Mouse (Mus musculus): ENCODE measurements around the gene Ubxn11.

Ubxn11 gene

DNA sequence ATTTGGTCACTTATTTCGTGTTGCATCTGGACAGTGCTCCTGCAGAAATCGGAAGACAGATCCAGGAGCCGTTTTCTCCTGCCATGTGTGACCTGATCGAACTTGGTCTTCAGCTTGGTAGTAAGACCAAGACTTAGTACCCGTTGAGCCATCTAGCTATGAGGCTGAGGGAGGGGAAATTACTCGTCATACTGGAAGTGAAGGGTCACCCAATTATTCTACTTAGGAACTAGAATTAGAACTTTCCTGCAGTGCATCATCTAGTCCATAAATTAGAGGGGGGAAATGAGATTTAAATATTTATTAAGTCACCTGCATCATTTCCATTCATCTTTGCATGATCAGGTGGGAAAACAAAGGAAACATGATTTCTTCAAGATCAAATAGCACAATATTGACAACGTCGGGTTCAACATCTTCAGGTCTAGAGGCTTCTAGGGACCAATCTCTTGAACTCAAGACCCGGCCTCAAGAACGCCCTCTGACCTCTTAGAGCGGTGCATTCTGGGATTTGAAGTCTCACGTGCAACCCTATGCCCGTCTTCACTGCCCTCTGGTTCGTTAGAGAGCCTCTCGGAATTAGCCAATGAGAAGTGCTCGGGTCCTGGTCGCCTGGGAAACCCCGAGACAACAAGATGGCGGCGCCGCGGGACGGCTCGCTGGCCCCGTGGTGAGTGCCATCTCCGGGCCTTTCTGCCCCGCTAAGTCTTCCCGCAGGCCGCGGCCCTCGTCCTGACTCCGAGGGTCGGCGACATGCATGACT lies at the start of gene Ubxn11:
Ubxn11 (plus strand) TSS at position 592 of the 763 bp plus-strand sequence.
- DNase-seq (ENCODE audit: low spot score in 2 of 2), result peak; percentile 93 to 94

DNA sequence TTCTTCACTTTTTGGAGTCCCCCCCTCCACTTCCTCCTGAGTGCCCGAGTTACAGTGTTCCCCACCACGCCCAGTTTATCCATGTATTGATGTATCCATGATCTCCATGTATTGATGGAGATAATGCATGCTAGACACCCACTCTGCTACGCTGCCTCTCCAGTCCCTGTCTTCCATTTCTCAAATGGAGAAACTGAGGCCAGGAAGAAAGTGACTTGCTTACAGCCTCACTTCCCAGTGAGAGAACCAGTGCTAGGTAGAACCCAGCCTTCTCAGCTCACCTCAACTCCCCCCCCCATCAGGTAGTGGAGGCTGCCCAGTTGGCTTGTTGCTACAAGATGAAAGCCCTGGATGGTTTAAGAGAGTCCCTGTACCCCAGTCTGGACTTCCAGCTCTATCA lies 48.8 kb upstream of the Ubxn11 start, which contains the start of gene Zfp683:
Zfp683 (plus strand) TSS at position 301 of the 400 bp plus-strand sequence.
- DNase-seq (ENCODE audit: low spot score in 2 of 2), result no peak

DNA sequence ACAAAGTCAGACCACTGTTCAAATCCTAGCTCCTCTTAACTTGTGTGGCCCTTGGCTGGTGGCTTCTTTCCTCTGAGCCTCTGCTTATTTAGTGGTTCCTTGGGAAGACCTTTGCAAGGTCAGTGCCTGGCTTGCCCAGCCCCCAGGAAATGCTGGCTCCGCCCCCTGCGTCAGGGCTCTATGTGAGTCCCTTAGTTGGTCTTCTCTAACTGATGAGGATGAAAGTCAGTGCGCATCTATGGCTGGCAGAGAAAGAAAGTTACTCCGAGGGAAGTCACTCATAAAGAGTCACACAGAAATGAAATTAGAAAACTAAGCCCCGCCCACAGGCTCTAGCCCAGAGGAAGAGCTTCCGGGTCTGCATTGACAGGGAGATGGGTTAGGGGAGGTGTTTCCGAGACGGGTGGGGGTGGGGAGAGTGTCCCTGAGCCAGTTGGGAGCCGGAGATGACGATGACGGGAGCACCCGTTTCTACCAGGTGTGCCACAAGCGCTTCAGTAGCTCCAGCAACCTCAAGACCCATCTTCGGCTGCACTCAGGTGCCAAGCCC lies 44.1 kb upstream of the Ubxn11 start:
- DNase-seq (ENCODE audit: low spot score in 2 of 2), result no peak

DNA sequence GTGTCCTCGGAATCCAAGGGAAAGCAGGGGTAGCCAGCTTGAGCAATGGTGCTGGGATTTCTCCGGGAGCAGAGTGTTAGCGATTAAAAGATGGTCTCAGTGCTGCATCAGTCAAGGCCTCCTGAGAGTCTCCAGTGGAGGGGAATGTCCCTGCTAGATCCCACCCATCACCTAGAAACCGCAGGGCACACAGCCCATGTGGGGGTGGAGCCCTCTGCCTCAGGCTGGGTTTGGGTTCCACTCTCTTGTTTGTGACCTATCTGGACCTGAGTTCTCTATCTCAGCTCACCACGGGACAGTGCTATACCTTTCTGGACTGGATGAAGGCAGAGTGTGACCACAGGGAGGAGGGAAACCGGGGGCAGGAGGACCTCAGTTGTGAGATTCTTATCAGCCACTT lies 43.5 kb upstream of the Ubxn11 start:
- DNase-seq (ENCODE audit: low spot score in 2 of 2), result no peak

DNA sequence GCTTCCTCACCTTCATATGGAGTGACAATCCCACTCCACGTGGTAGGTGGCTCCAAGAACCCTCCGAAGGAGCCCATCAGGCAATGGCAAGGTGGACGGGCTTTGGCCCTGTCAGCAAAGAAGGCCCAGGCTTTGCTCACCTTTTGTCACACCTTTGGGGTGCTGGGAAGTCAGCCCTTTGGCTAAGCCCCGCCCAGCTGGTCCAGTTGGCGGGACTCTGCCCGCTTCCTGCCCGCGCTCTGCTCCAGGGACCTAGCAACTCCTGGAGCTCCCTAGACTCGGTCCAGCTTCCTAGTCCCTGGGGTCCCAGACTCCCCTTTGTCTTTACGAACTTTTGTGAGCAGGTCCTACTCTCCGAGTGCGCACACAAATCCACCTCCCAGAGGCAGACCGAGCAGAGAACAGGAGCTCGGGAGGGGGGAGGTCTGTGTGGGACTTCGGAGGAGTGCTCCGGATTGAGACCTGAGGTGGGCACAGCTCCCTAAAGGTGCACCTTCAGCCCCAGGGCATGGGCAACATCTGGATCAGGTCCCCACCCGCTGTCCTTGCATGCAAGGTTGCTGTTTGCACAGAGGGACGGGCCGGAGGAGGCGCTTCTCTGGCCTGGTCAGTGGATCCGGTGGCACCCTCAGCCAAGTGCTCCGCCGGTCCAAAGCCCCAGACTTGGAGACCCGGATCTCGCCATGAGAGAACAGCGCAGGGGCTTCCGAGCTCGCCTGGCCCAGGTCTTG lies 42.1 kb upstream of the Ubxn11 start, which contains the start of gene Crybg2:
Crybg2 (plus strand) TSS at position 681 of the 731 bp plus-strand sequence.
- no peak for DNase-seq (ENCODE audit: low spot score in 2 of 2)

DNA sequence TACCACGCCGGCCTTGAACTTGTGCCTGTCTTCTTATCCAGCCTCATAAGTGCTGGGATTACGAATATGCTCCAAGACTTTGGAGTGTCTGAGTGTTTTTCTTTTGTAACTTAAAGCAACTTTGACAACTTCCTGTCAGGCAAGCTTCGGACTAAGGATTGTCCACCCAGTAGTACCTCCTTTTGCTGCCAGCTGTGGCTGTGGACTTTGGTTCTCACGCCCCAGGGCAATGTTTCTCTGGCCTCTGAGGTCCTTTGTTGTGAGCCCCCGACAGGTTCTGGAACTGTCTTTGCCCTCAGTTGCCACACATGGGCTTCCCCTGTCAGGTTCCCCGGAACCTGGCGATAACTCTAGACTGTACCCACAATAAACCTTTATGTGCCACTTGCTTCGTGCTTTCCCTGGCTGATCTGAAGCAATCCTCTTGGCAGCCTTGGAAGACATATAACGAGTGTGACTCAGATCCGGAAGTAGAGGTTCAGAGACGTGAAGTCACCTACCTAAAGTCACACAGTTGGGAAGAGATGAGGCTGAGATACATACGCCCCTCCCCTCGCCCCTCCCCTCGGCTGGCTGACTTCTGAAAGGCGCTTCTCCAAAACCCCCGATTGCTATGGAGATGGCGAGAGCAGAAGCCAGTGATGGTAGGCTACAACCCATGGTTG lies 41.1 kb upstream of the Ubxn11 start:
- DNase-seq (ENCODE audit: low spot score in 2 of 2), result no peak

DNA sequence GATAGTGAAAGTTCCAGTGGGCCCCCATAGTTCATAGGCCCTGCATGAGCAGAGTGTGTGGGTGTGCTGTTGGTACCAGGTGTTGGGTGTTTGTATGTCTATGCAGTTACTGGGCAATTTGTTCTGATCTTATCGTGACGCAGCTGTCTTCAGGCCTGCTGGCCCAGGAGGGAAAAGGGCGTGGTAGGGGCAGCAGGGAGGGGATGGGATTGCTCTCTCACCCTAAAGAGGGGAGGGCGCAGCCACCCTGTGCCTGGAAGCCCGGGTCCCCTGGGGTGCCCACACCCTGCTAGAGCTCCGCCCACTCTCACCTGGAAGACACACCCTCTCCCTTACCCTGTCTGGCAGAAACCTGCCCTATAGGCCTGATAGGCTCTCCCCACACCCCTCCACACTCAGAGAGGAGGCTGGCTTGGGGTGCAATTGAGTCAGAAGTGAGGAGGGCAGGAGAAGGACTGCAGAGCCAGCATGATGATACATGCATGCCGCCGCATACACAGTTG lies 40.4 kb upstream of the Ubxn11 start:
- no peak for DNase-seq (ENCODE audit: low spot score in 2 of 2)

DNA sequence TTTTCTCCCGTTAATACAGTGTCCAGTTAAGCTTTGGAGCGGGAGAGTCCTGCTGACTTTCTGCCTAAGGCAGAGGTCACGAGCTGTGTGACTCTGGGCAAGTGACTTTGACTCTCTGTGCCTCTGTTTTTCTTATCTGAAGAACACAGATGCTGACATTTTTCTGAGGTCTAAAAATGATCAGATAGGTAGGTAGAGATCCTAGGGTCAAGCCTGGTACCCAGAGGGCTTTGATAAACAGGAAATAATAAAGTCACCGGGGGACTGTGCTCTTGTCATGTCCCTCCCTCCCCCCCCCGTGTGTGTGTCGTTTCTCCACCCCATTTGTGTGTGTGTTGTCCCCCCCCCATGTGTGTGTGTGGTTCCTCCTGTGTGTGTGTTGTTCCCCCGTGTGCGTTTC lies 39.8 kb upstream of the Ubxn11 start:
- no peak for DNase-seq (ENCODE audit: low spot score in 2 of 2)

DNA sequence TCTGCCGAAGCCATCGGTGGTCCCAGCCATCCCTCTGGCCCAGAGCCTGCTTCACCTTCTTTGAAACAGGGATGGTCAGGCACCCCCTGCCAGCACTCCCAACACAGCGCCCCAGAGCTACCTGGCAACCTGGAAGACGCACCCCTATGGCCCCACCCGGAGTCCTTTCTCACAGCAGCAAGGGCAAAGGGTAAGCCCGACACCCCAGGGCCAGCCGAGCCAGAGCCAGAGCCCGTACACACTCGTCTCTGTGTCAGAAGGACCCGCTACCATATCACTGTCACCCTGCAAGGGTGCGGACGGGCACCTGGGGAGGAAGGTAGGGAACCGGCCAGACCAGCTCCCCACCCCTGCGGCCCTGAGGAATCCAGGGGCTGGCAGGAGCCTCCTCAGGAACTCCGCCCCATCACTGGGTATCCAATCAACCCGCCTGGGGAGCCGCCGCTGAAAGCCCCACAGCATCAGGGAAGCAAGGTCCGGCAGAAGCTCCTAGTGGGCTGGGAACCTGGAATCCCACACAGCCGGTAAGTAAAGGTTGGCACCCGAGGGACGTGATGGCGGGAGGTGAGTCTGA lies 36.9 kb upstream of the Ubxn11 start:
- DNase-seq (ENCODE audit: low spot score in 2 of 2), result no peak

DNA sequence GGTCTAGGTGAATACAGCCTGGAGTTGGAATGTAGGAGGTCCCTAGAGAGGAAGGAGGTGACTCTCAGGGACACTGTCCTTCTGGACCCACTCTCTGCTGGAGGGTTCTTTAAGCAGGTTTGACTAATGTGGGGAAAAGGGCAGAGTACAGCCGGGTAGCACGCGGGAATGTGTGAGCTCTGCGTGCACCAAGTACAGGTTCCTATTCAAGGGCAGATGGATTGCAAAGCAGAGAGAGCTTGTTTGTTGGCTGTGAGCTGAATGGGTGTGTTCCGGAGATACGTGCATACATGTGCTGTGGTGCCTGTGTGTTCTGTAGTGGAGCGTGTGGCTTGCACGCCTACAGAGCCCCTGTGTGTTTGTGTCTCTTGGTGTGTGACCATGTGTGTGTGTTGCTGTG lies 35.0 kb upstream of the Ubxn11 start:
- no peak for DNase-seq (ENCODE audit: low spot score in 2 of 2)

DNA sequence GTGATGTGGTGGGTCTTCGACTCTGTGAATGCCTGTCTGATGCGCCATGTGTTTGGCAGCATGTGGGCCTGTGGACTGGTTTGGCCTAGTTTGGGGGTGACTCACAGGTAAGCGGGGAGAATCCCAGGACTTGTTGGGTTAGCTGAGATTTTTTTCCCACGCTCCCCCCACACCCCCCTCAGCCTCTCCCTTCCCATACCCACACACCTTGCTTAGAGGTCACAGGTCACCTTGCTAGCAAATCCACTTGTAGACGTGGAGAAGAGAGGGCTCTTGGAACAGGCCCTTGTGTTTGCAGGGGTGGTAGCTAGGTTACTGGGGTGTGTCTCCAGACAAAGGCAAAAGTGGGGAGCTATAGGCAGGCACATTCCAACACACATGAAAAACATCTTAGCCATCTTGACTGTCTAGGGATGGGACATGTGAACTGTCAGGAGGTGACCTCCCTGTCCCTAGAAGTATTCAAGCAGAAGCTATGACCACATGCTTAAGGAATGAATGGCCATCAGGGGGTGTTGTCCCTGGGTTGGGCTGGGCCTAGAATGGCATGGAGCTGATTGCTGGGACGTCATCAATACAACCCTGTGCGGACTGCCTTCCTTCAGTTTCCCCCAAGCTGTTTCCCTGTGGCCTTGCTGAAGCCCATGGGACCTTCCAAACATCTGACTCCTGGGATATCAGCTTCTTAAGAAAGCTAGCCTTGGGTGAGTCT lies 34.4 kb upstream of the Ubxn11 start:
- DNase-seq (ENCODE audit: low spot score in 2 of 2), result no peak

DNA sequence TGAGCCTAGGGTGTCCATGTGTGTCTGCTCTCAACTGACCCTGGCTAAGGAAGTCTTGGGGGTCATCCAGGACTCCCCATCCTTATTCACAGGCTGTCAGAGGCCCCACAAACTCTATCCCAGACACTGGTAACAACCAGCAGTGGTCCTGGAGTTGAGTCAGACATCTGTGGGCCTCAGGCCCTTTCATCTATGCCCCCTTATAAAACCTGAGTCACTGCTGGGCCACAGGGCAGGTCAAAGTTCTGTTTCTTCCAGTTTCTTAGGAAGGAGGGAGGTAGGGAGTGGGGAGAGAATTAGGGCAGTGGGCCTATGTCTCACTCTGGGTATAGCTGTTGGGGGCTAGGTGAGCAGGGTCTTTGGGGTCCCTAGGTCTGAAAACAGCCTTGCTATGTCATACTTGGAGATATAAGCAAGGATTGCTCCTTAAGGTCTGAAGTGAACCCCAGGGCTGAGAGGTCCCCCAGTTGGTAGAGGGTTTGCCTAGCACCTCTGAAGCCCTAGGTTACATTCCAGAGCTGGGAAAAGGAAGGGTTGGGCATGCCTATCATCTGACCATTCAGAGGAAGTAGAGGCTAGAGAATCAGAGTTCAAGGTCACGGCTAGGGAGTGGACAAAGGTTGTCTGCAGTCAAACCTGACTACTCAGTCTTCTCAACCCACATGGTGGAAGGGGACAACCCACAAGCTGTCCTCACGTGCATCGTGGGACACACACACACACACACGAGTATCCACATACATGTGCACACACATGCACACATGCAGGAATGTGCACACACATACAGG lies 33.4 kb upstream of the Ubxn11 start:
- no peak for DNase-seq (ENCODE audit: low spot score in 2 of 2)

DNA sequence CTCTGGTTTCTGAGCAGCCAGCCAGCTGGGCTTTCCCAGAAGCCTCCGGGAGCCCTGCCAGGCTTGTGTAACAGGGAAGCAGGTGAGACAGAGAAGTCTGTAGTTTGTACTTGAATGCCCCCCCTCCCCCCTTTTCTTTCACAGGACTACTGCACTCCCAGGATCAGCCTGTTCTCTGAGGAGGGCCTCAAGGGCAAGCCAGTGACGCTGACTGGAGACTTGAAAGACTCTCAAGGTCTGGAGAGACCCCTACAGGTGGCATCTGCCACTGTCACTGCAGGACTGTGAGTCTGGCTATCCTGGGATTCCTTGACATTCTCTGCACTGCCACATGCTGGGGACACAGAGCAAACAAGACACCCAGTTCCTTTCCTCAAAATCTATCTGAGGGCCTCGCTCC lies 23.7 kb upstream of the Ubxn11 start:
- peak; percentile 46 to 49 for DNase-seq (ENCODE audit: low spot score in 2 of 2)

DNA sequence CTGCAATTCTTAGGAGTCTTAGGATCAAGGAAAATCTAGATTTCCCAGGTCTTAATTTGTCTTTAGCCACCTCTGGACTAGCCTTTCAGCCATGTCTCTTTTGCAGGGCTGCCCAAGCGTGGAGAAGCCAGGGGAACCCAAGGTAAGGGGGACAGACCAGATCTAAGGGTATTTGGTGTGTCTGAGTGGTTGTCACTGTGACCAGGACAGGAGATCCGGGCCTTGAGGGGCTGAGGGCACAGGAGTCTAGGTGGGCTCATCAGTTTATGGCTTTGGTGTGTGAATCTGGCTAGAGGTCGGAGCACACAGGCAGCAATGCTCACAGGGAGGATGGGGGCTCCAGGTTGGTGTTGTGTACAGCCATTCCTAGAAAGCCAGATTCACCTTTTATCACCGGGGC lies 21.7 kb upstream of the Ubxn11 start:
- DNase-seq (ENCODE audit: low spot score in 2 of 2), result no peak

DNA sequence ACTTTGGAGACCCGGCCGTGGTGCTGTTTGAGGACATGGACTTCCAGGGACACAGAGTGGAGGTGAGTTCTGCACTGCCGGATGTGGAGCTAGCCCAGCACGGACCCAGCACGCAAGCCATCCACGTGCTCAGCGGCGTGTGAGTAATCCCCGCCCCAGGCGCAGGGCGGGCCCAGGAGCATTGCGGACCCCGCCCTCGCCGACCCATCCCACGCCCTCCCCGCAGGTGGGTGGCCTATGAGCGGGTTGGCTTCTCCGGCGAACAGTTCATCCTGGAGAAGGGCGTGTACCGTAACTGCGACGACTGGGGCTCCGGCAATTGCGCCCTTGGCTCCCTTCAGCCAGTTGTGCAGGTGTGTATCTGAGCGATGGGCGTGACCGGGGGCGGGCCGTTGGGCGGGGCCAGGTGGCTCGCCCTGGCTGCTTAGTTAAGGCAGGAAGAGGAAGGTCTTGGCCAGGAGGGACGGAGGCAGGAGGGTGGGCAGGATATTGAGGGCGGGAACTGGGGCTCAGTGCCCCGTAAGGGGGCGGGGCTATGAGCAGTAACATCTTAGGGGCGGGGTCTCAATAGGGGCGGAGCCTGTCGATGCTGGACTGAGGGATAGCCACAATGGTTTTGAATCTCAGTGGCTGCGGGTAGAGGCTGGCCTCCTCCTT lies 20.5 kb upstream of the Ubxn11 start:
- DNase-seq (ENCODE audit: low spot score in 2 of 2), result peak; percentile 75 to 80

DNA sequence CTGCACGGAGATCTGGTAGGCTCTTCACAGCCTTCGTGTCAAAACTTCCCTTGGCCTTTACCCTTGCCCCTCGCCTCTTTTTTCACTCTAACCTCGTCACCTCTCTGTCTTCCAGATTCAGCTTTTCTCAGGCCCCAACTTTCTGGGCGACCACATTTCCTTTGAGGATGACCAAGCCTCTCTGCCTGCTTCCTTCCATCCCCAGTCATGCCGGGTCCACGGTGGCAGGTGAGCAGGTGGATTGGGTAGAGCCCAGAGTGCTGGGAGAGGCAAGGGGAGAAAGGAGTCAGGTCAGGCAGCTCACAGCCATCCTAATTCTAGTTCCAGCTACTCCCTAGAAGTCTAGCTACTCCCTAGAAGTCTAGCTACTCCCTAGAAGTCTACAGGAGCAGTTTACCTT lies 19.9 kb upstream of the Ubxn11 start:
- no peak for DNase-seq (ENCODE audit: low spot score in 2 of 2)

DNA sequence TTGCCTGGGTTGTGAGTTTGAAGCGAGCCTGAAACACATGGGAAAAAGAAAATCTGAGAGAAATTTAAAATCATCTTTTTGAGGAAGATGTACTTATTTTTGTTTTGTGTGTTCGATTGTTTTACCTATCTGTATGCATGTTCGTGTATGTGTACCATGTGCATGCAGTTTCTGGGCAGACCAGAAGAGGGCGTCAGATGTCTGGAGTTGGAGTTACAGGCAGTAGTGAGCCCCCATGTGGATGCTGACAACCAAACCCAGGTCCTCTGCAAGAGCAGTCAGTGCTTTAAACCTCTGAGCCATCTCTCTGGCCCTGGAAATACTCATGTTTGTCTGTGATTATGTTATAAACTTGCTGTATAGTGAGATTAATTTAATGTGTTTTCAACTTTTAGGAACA lies 17.4 kb upstream of the Ubxn11 start:
- no peak for DNase-seq (ENCODE audit: low spot score in 2 of 2)

DNA sequence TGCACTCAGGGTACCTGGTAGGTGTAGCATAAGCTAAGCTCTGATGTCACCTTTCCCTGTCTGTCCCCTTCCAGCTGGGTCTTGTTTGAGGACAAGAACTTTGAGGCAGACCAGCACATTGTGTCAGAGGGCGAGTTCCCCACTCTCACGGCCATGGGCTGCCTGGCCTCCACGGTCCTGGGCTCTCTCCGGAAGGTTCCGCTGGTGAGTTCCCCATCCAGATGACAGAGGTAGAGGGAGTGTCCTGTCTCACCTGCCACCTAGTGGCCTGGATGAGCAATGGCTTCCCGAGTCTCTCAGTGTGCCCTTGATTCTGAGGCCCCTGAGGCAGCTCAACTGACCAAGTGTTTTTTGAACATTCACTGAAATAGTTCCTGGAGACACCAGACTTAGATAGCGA lies 15.0 kb upstream of the Ubxn11 start:
- DNase-seq (ENCODE audit: low spot score in 2 of 2), result no peak

DNA sequence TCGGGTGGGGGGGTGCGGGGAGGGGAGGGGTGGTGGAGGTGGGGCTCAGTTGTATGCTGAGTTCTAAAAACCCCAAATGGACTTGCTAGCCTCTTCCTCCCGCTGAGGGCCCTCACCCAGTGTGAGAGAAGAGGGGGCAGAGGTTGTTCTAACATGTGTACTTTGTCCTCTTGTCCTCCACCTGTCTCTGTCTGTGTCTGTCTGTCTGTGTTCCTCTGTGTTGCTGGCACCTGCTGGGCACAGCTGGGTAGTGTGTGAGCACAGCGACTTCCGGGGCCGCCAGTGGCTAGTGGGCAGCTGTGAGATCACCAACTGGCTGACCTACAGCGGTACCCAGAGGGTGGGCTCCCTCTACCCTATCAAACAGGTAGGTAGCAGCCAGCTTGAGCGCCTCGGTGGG lies 13.3 kb upstream of the Ubxn11 start:
- no peak for DNase-seq (ENCODE audit: low spot score in 2 of 2)
